ENCODE assay signal across 9 mouse cellular contexts in the genomic region with DNA sequence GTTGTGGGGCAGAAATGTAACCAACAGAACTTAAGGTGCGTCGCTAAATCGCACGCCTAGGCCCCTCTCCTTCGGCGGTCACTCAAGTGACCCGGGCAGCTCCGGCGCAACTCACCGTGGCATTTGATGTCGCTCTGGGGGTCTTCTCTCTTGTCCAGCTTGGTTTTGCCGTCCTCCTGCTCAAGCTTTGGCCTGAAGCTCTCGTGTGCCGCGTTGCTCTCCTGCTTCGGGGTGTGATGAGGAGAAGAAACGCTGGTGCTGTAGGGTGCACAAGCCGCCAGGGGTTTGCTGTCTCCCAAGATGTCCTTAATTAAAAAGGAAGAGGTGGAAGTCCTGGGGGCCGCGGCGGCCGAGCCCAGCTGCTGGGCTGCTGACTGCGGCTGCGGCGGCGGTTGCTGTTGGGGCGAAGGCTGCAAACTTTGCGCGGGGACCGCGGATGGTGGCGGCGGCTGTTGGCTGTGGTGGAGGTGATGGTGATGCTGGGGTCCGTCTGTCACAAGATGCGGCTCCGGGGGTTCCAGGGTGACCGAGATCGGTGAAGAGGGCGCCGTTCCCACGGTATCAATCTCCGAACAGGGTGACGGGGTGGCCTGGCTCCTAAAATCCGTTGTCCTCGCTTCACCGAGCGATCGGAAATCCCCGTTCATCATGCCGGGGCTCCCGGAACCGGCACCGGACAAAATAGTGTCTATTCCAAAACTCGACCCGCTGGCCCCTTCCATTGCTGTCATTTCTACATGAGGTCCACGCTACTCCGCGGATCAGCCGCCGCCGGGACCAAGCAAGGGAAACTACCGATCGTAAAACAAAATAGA. TPM values are rescaled to one million over a fixed set of nuclear protein-coding genes. Genes with fewer than 3 reads are reported as not detected.
A peak's percentile ranks its signal among the peaks of the same experiment; 100 is the strongest.
DNase-seq lines count a peak whose midpoint lies in the region; ATAC-seq lines count a peak whose summit lies in the region.
"Had no signal": no experiment of that assay in that cellular context is flagged by ENCODE, and none has a peak within 500 bp of the region (broad histone marks: within the 10 kb centered on the region; RNA-seq: fewer than 3 reads in every experiment).

No protein-coding gene starts in this region.

- H3K4me3 ChIP-seq in liver, embryonic 11.5 days (ENCODE audit: low read depth, low read length): 0 out of 2 replicates have a peak overlapping the region, but pooled peaks have one; percentile 3
- H3K4me3 ChIP-seq in embryonic facial prominence, embryonic 13.5 days: peak overlapping the region; percentile 52
- no peak overlapping the region for H3K4me3 ChIP-seq in intestine, embryonic 15.5 days (replicated peaks)
- H3K4me3 ChIP-seq in stomach, embryonic 16.5 days (replicated peaks; ENCODE audit: low read length): no peak overlapping the region

- H3K27me3 ChIP-seq in liver, embryonic 11.5 days (replicated peaks; ENCODE audit: control insufficient read depth, insufficient read depth, low read length): peaks cover 95% of the 10 kb centered on the region
- peaks cover 94% of the 10 kb centered on the region for H3K27me3 ChIP-seq in embryonic facial prominence, embryonic 13.5 days
- peaks cover 91% of the 10 kb centered on the region for H3K27me3 ChIP-seq in intestine, embryonic 15.5 days (replicated peaks)
- H3K27me3 ChIP-seq in stomach, embryonic 16.5 days (ENCODE audit: control insufficient read depth, insufficient read depth, low read length): peaks cover 87% of the 10 kb centered on the region

- no peak overlapping the region for H3K9ac ChIP-seq in liver, embryonic 11.5 days (ENCODE audit: low read depth, low read length)
- H3K9ac ChIP-seq in embryonic facial prominence, embryonic 13.5 days: no peak overlapping the region
- H3K9ac ChIP-seq in intestine, embryonic 15.5 days: no peak overlapping the region
- no peak overlapping the region for H3K9ac ChIP-seq in stomach, embryonic 16.5 days (ENCODE audit: low read length)

- DNase-seq in liver, embryonic 11.5 days (ENCODE audit: low spot score): peak; percentile 49
- no peak for DNase-seq in liver
- DNase-seq in spleen, postnatal 36 days (ENCODE audit: low spot score in 2 of 2): no peak
- DNase-seq in ovary, postnatal 36 days (ENCODE audit: low spot score): no peak

- H3K9me3 ChIP-seq in liver, embryonic 11.5 days (ENCODE audit: control insufficient read depth, low read length): no peaks in the 10 kb centered on the region
- no peaks in the 10 kb centered on the region for H3K9me3 ChIP-seq in embryonic facial prominence, embryonic 13.5 days
- no peaks in the 10 kb centered on the region for H3K9me3 ChIP-seq in intestine, embryonic 15.5 days
- H3K9me3 ChIP-seq in stomach, embryonic 16.5 days (replicated peaks; ENCODE audit: control insufficient read depth, low read length): no peaks in the 10 kb centered on the region

- H3K36me3 ChIP-seq in liver, embryonic 11.5 days (ENCODE audit: control insufficient read depth, insufficient read depth, low read length): no peaks in the 10 kb centered on the region
- no peaks in the 10 kb centered on the region for H3K36me3 ChIP-seq in embryonic facial prominence, embryonic 13.5 days
- no peaks in the 10 kb centered on the region for H3K36me3 ChIP-seq in intestine, embryonic 15.5 days
- H3K36me3 ChIP-seq in stomach, embryonic 16.5 days (ENCODE audit: control insufficient read depth, insufficient read depth, low read length): no peaks in the 10 kb centered on the region

- WGBS in liver, embryonic 11.5 days: 1% methylated on average over 60 of the region's 63 CpGs
- under 1% methylated on average over 63 of the region's 63 CpGs for WGBS in embryonic facial prominence, embryonic 13.5 days
- WGBS in intestine, embryonic 15.5 days: 1% methylated on average over 63 of the region's 63 CpGs
- 1% methylated on average over 63 of the region's 63 CpGs for WGBS in stomach, embryonic 16.5 days

- H3K4me2 ChIP-seq in liver, embryonic 11.5 days: peak overlapping the region; percentile 74; the same call in 1 of the 2 replicates
- H3K4me2 ChIP-seq in embryonic facial prominence, embryonic 13.5 days: peak overlapping the region; percentile 92
- H3K4me2 ChIP-seq in intestine, embryonic 15.5 days (replicated peaks): peak overlapping the region; percentile 94; the same call in 1 of the 2 replicates
- H3K4me2 ChIP-seq in stomach, embryonic 16.5 days (ENCODE audit: low read depth, low read length): peak overlapping the region; percentile 73; the same call in 1 of the 2 replicates

- no peak overlapping the region for H3K27ac ChIP-seq in liver, embryonic 11.5 days (ENCODE audit: low read depth, low read length)
- H3K27ac ChIP-seq in embryonic facial prominence, embryonic 13.5 days: no peak overlapping the region
- H3K27ac ChIP-seq in intestine, embryonic 15.5 days: no peak overlapping the region
- H3K27ac ChIP-seq in stomach, embryonic 16.5 days (ENCODE audit: low read length): no peak overlapping the region

- H3K4me1 ChIP-seq in liver, embryonic 11.5 days (replicated peaks; ENCODE audit: control insufficient read depth, insufficient read depth, low read length): peaks cover 6% of the 10 kb centered on the region; the same call in 1 of the 2 replicates
- peaks cover 19% of the 10 kb centered on the region for H3K4me1 ChIP-seq in embryonic facial prominence, embryonic 13.5 days
- peaks cover 24% of the 10 kb centered on the region for H3K4me1 ChIP-seq in intestine, embryonic 15.5 days (replicated peaks)
- peaks cover 3% of the 10 kb centered on the region; the same call in 1 of the 2 replicates for H3K4me1 ChIP-seq in stomach, embryonic 16.5 days (ENCODE audit: control insufficient read depth, insufficient read depth, low read length)

- no peak for ATAC-seq in liver, embryonic 11.5 days (replicated peaks; ENCODE audit: low FRiP score)
- no peak for ATAC-seq in embryonic facial prominence, embryonic 13.5 days (ENCODE audit: insufficient number of reproducible peaks, insufficient read depth, low FRiP score, low TSS enrichment, low read depth)
- no peak for ATAC-seq in intestine, embryonic 15.5 days
- ATAC-seq in stomach, embryonic 16.5 days (ENCODE audit: insufficient read depth, low FRiP score): no peak
- no peak for ATAC-seq in inflammation-experienced regulatory T-cells, adult 6 months
- ATAC-seq: Patski had no signal

RNA-seq across cellular contexts. Expression of gene Barhl2, which starts 0.6 kb away (rescaled TPM):
- not detected in 2 replicates for polyA plus RNA-seq in liver, embryonic 11.5 days (2014; fragmentation: Nextera tagmentation; extraction: Ambion mirVana)
- polyA plus RNA-seq in embryonic facial prominence, embryonic 13.5 days (2015; fragmentation: Nextera tagmentation; extraction: Ambion mirVana): not detected in 2 replicates
- not detected in 2 replicates for polyA plus RNA-seq in intestine, embryonic 15.5 days (2015; fragmentation: Nextera tagmentation; extraction: Ambion mirVana)
- not detected in 2 replicates for polyA plus RNA-seq in stomach, embryonic 16.5 days (2015; fragmentation: Nextera tagmentation; extraction: Ambion mirVana)
- polyA plus RNA-seq in inflammation-experienced regulatory T-cells, adult 6 months (2017; shearing (Covaris generic)): not detected
- polyA plus RNA-seq: Patski had no signal

Comparison
In these comparisons a context has a peak if more than half of its experiments do, and no peak if none do; other contexts are left out.
1. H3K4me3 ChIP-seq: peak in liver, embryonic 11.5 days (single experiment) and embryonic facial prominence, embryonic 13.5 days (single experiment); none in intestine, embryonic 15.5 days (single experiment) and stomach, embryonic 16.5 days (single experiment).
2. Peak in every context shown above with its lines, with median percentiles within 50 percentile points of each other: H3K4me2 ChIP-seq.